Mouse (Mus musculus) stomach, postnatal 0 days (tissue): ENCODE results near the gene Fam131c. TPM values are rescaled to one million over a fixed set of nuclear protein-coding genes. Genes with fewer than 3 reads are reported as not detected.
A peak's percentile ranks its signal among the peaks of the same experiment; 100 is the strongest.

Experiments used
- ATAC-seq: fragments of 200-750 bp; cut with Nextera tagmentation; 2 replicates; pipeline ENCODE4 v1.8.0; 2017; ENCODE audit not compliant: low FRiP score, low TSS enrichment
- DNase-seq: peaks from one replicate; pipeline ENCODE4 v3.0.0-alpha.2; 2016; ENCODE audit warnings: low spot score
- H3K27ac ChIP-seq: fragments of 300-500 bp; sonication (generic); replicated peaks from 2 replicates; pipeline ENCODE4 v1.5.1; 2014; ENCODE audit warnings: mild to moderate bottlenecking, control low read depth
- H3K27me3 ChIP-seq: fragments of 300-500 bp; sonication (generic); 2 replicates; pipeline ENCODE4 v1.6.1; 2014; ENCODE audit warnings: low read length; ENCODE audit not compliant: control insufficient read depth, insufficient read depth
- H3K36me3 ChIP-seq: fragments of 300-500 bp; sonication (generic); 2 replicates; pipeline ENCODE4 v1.6.1; 2014; ENCODE audit warnings: low read length, mixed read lengths; ENCODE audit not compliant: control insufficient read depth, insufficient read depth
- H3K4me1 ChIP-seq: fragments of 300-500 bp; sonication (generic); replicated peaks from 2 replicates; pipeline ENCODE4 v1.6.1; 2014; ENCODE audit warnings: antibody characterized with exemption; ENCODE audit not compliant: control insufficient read depth, insufficient read depth
- H3K4me2 ChIP-seq: fragments of 300-500 bp; sonication (generic); replicated peaks from 2 replicates; pipeline ENCODE4 v1.6.1; 2014; ENCODE audit warnings: low read depth, mild to moderate bottlenecking, control low read depth, moderate library complexity
- H3K4me3 ChIP-seq: fragments of 300-500 bp; sonication (generic); 2 replicates; pipeline ENCODE4 v1.5.1; 2014; ENCODE audit warnings: low read depth, low read length, control low read depth
- H3K9ac ChIP-seq: fragments of 300-500 bp; sonication (generic); 2 replicates; pipeline ENCODE4 v1.6.1; 2014; ENCODE audit warnings: mild to moderate bottlenecking, low read length, control low read depth, mixed read lengths
- H3K9me3 ChIP-seq: fragments of 300-500 bp; sonication (generic); 2 replicates; pipeline ENCODE4 v1.6.1; 2016; ENCODE audit warnings: low read length; ENCODE audit not compliant: control insufficient read depth
- CTCF ChIP-seq: IDR thresholded peaks from 2 replicates; pipeline ENCODE4 v1.5.1; 2016; ENCODE audit warnings: antibody characterized with exemption, low read depth, mild to moderate bottlenecking, moderate library complexity
- EP300 ChIP-seq: optimal IDR thresholded peaks from 2 replicates; pipeline ENCODE3; 2016; ENCODE audit warnings: antibody characterized with exemption
- WGBS: fragments of 180-500 bp; shearing (Covaris S2); extraction: QIAGEN DNeasy Blood & Tissue Kit; methylation state at CpG from one replicate; pipeline ENCODE4 v1.1.7; 2014; 5-methylcytosine and 5-hydroxymethylcytosine counted together
- polyA plus RNA-seq: library from polyadenylated mRNA; unstranded; fragments of >200 nt; fragmentation: Nextera tagmentation; extraction: Ambion mirVana; gene quantifications from 2 replicates; pipeline ENCODE4 v1.2.1, GENCODE M21; 2015

Fam131c gene
- polyA plus RNA-seq, 1 experiment from 2014 or later: 3.4 TPM

DNA sequence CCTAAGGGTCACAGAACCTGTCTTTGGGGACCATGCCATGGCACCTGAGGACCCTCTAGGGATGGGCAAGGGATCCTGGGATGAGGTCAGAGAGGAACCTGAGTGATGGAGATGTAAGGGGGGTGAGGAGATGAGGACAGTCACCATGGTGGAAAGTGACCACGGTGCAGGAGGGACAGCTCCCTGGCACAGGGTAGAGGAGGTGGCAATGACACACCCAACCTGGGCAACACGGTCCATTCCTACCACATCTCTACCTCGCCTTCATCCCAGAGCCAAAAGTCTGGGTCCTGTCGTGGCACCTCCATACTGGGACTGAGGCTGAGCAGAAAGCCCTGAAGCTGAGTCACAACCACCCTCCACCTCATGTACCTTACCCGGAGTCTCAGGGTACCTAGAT, 54.8 kb downstream of the Fam131c start:
- H3K27me3 ChIP-seq: no peaks in the 10 kb centered on the region
- H3K4me2 ChIP-seq: peak overlapping the region; percentile 55
- H3K36me3 ChIP-seq: no peaks in the 10 kb centered on the region
- no peak overlapping the region for H3K9ac ChIP-seq
- TF ChIP-seq EP300: no peak
- TF ChIP-seq CTCF: no peak
- no peak for ATAC-seq
- peak overlapping the region; percentile 27; the same call in 1 of the 2 replicates for H3K4me3 ChIP-seq
- peaks cover 6% of the 10 kb centered on the region; the same call in 1 of the 2 replicates for H3K4me1 ChIP-seq
- DNase-seq: no peak
- no peaks in the 10 kb centered on the region for H3K9me3 ChIP-seq
- no peak overlapping the region for H3K27ac ChIP-seq
- WGBS: 72% methylated on average over 5 of the region's 5 CpGs

GRCm38 (mm10) chr4:141423288-141423687, 55.3 kb downstream of the Fam131c start:
- ATAC-seq (no peak), DNase-seq (peak; percentile 13)
- Histone ChIP-seq H3K36me3 (no peaks in the 10 kb centered on the region), H3K4me3 (no peak overlapping the region), H3K4me1 (peaks cover 6% of the 10 kb centered on the region; the same call in 1 of the 2 replicates), H3K27ac (no peak overlapping the region), H3K9ac (peak overlapping the region; percentile 13; the same call in 1 of the 2 replicates), H3K27me3 (no peaks in the 10 kb centered on the region), H3K4me2 (peak overlapping the region; percentile 55; the same call in 1 of the 2 replicates), H3K9me3 (no peaks in the 10 kb centered on the region)
- TF ChIP-seq EP300 (no peak), CTCF (no peak)
- WGBS: 71% methylated on average over 5 of the region's 5 CpGs

- TF ChIP-seq CTCF: no peak
- no peak for TF ChIP-seq EP300
- WGBS: 90% methylated on average over 13 of the region's 13 CpGs
- H3K9ac ChIP-seq: peak overlapping the region; percentile 13; the same call in 1 of the 2 replicates
Observed at GRCm38 (mm10) chr4:141423691-141424431, 55.8 kb downstream of the Fam131c start.

GRCm38 (mm10) chr4:141425484-141426479, 57.8 kb downstream of the Fam131c start:
- TF ChIP-seq CTCF (no peak), EP300 (no peak)
- Histone ChIP-seq H3K9me3 (no peaks in the 10 kb centered on the region), H3K27ac (peak overlapping the region; percentile 89), H3K4me2 (peak overlapping the region; percentile 81), H3K9ac (peak overlapping the region; percentile 58), H3K4me3 (peak overlapping the region; percentile 43), H3K27me3 (no peaks in the 10 kb centered on the region), H3K36me3 (no peaks in the 10 kb centered on the region), H3K4me1 (peaks cover 5% of the 10 kb centered on the region; the same call in 1 of the 2 replicates)
- ATAC-seq (peak; percentile 68), DNase-seq (peak; percentile 70)
- WGBS: 2% methylated on average over 35 of the region's 36 CpGs

More at GRCm38 (mm10) chr4:141423691-141424431, 55.8 kb downstream of the Fam131c start:
- Histone ChIP-seq H3K27ac (no peak overlapping the region), H3K9me3 (no peaks in the 10 kb centered on the region), H3K36me3 (no peaks in the 10 kb centered on the region), H3K4me2 (no peak overlapping the region), H3K27me3 (no peaks in the 10 kb centered on the region), H3K4me1 (peaks cover 6% of the 10 kb centered on the region; the same call in 1 of the 2 replicates), H3K4me3 (no peak overlapping the region)
- no peak for ATAC-seq
- peak; percentile 12 for DNase-seq

GRCm38 (mm10) chr4:141426796-141427745, 59.1 kb downstream of the Fam131c start:
- Histone ChIP-seq H3K27me3 (no peaks in the 10 kb centered on the region), H3K9ac (no peak overlapping the region), H3K4me2 (no peak overlapping the region), H3K4me3 (no peak overlapping the region), H3K27ac (peak overlapping the region; percentile 89), H3K9me3 (no peaks in the 10 kb centered on the region), H3K4me1 (peaks cover 2% of the 10 kb centered on the region; the same call in 1 of the 2 replicates), H3K36me3 (no peaks in the 10 kb centered on the region)
- DNase-seq (no peak), ATAC-seq (no peak; the same call in 1 of the 2 replicates)
- 47% methylated on average over 10 of the region's 10 CpGs for WGBS
- no peak for TF ChIP-seq EP300
- no peak for TF ChIP-seq CTCF
